Mouse (Mus musculus) liver, embryonic 14.5 days (tissue): Measurements from ENCODE around the gene Olfr1342. TPM values are rescaled to one million over a fixed set of nuclear protein-coding genes. Genes with fewer than 3 reads are reported as not detected.

ENCODE experiments used
- ATAC-seq: fragments of 200-750 bp; cut with Nextera tagmentation; 2 replicates; pipeline ENCODE4 v1.8.0; 2017; ENCODE audit warnings: moderate number of reproducible peaks, mild to moderate bottlenecking, moderate library complexity; ENCODE audit not compliant: insufficient read depth
- DNase-seq, 3 experiments: peaks; one replicate each; pipeline ENCODE4 v3.0.0-alpha.2; 2012 to 2013; ENCODE audit warnings: low read depth in 3 of 3, low spot score in 3 of 3
- H3K27ac ChIP-seq: fragments of 300-500 bp; sonication (generic); 2 replicates; pipeline ENCODE4 v1.5.1; 2014; ENCODE audit warnings: moderate library complexity, mild to moderate bottlenecking, control low read depth, inconsistent platforms
- H3K27me3 ChIP-seq: fragments of 300-500 bp; sonication (generic); 2 replicates; pipeline ENCODE4 v1.6.1; 2014; ENCODE audit warnings: mild to moderate bottlenecking, low read length, moderate library complexity; ENCODE audit not compliant: control insufficient read depth, insufficient read depth
- H3K36me3 ChIP-seq: fragments of 300-500 bp; sonication (generic); replicated peaks from 2 replicates; pipeline ENCODE4 v1.6.1; 2014; ENCODE audit warnings: low read depth; ENCODE audit not compliant: control insufficient read depth, insufficient read depth
- H3K4me1 ChIP-seq, 2 experiments: fragments of 200-500 bp in 1 of 2; fragments of 300-500 bp in 1 of 2; sonication (generic) in 1 of 2; replicated peaks; 2 replicates each; pipeline ENCODE4 v1.6.1; 2012 to 2014; ENCODE audit warnings: antibody characterized with exemption in 1 of 2, inconsistent platforms in 1 of 2, low read length in 1 of 2; ENCODE audit not compliant: control insufficient read depth in 2 of 2, insufficient read depth in 2 of 2
- H3K4me2 ChIP-seq: fragments of 300-500 bp; sonication (generic); 2 replicates; pipeline ENCODE4 v1.6.1; 2014; ENCODE audit warnings: low read depth, mild to moderate bottlenecking, control low read depth, moderate library complexity
- H3K4me3 ChIP-seq, 2 experiments: fragments of 200-500 bp in 1 of 2; fragments of 300-500 bp in 1 of 2; sonication (generic) in 1 of 2; 2 replicates each; pipeline ENCODE4 v1.5.1; 2012 to 2014; ENCODE audit warnings: low read depth in 2 of 2, low read length in 2 of 2, mild to moderate bottlenecking in 2 of 2, control low read depth in 1 of 2, inconsistent platforms in 1 of 2, moderate library complexity in 1 of 2; ENCODE audit not compliant: insufficient read depth in 1 of 2
- H3K9ac ChIP-seq: fragments of 300-500 bp; sonication (generic); replicated peaks from 2 replicates; pipeline ENCODE4 v1.6.1; 2014; ENCODE audit warnings: mild to moderate bottlenecking, control low read depth, moderate library complexity
- H3K9me3 ChIP-seq: fragments of 300-500 bp; sonication (generic); 2 replicates; pipeline ENCODE4 v1.6.1; 2016; ENCODE audit warnings: low read length, mixed read lengths; ENCODE audit not compliant: control insufficient read depth
- CTCF ChIP-seq: IDR thresholded peaks from 2 replicates; pipeline ENCODE4 v1.5.1; 2016; ENCODE audit warnings: antibody characterized with exemption, low read depth, control low read depth
- EP300 ChIP-seq: IDR thresholded peaks from 2 replicates; pipeline ENCODE4 v1.6.1; 2016; ENCODE audit warnings: antibody characterized with exemption, low read depth
- WGBS: fragments of 180-500 bp; shearing (Covaris S2); extraction: QIAGEN DNeasy Blood & Tissue Kit; methylation state at CpG from one replicate; pipeline ENCODE4 v1.1.7; 2014; ENCODE audit not compliant: insufficient replicate concordance; 5-methylcytosine and 5-hydroxymethylcytosine counted together
- polyA plus RNA-seq, 2 experiments: library from polyadenylated mRNA; depleted of rRNA in 1 of 2; stranded (reverse) in 1 of 2; unstranded in 1 of 2; fragments of >200 nt; fragmentation: Nextera tagmentation in 1 of 2; extraction: Ambion mirVana in 1 of 2; gene quantifications; 2 replicates each; pipeline versions ENCODE4 v1.2.1 to v1.2.3; 2012 to 2014

Gene Olfr1342
- polyA plus RNA-seq, 2 experiments: not detected

- no peak overlapping the region for H3K9ac ChIP-seq
- no peaks in the 10 kb centered on the region for H3K27me3 ChIP-seq
- TF ChIP-seq EP300 (no peak), CTCF (no peak)
- H3K27ac ChIP-seq: no peak overlapping the region
- 35% methylated on average over 10 of the region's 10 CpGs for WGBS
- H3K9me3 ChIP-seq: no peaks in the 10 kb centered on the region
- DNase-seq: no peak
- no peaks in the 10 kb centered on the region for H3K36me3 ChIP-seq
- H3K4me2 ChIP-seq: no peak overlapping the region
- ATAC-seq: no peak
- H3K4me3 ChIP-seq: no peak overlapping the region
- no peaks in the 10 kb centered on the region for H3K4me1 ChIP-seq
These were observed 29.4 kb upstream of the Olfr1342 start for GRCm38 (mm10) chr4:118721742-118722483.

- Histone ChIP-seq H3K4me2 (no peak within 1 kb of the TSS), H3K9me3 (no peaks in the 10 kb centered on the region), H3K4me3 (no peak within 1 kb of the TSS), H3K27ac (no peak within 1 kb of the TSS), H3K4me1 (no peaks in the 10 kb centered on the region), H3K9ac (no peak within 1 kb of the TSS), H3K36me3 (no peaks in the 10 kb centered on the region), H3K27me3 (no peaks in the 10 kb centered on the region)
- no peak for TF ChIP-seq EP300
- TF ChIP-seq CTCF: no peak
- DNase-seq: no peak
- ATAC-seq: no peak
These were observed 27.3 kb upstream of the Olfr1342 start, which contains the start of gene Olfr1340 for GRCm38 (mm10) chr4:118719838-118720237. TSS of gene Olfr1340 (plus strand) at chr4:118720138.

DNA sequence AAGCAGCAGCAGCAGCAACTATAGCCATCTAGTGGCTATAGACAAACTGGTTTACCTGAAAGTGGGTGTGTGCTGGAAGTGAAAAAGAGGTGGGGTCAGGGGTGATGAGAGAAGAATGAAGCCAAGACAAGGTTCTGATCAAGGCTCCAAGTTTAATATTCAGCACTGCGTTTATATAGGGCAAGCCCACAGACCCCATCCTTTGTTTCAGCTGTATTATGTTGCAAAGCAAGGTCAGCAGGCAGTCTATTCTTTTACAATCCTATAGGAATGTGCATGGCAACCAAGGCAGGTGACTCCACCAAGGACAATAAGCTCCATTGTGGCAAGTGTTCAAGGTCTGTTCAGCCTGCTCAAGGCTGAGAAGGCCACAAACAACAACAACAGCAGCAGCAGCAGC lies 19.1 kb upstream of the Olfr1342 start:
- no peak overlapping the region for H3K4me2 ChIP-seq
- TF ChIP-seq CTCF: no peak
- no peak for TF ChIP-seq EP300
- no peaks in the 10 kb centered on the region for H3K36me3 ChIP-seq
- H3K9ac ChIP-seq: no peak overlapping the region
- no peak overlapping the region for H3K4me3 ChIP-seq
- ATAC-seq: no peak
- no peaks in the 10 kb centered on the region for H3K9me3 ChIP-seq
- no peaks in the 10 kb centered on the region for H3K4me1 ChIP-seq
- no peak for DNase-seq
- 57% methylated on average over 1 of the region's 1 CpGs for WGBS
- no peaks in the 10 kb centered on the region for H3K27me3 ChIP-seq
- H3K27ac ChIP-seq: no peak overlapping the region

DNA sequence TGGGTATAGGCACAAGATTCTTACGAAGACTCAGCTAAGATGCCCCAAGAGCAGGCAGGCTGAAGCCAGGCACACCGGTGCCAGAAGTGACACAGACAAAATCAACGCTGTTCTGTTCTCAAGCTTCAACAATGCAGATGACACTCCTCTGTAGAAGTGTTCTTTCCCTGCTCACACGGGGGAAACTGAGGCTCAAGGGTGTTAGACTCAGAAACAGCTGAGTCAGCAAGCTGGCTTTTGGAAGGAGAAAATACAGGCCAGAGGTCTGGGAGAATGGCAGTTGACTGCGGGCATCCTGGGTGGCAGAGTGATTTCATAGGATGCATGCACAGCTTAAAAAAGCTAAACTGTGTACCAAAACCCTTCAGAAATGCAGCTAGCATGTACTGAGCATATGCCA lies 15.5 kb upstream of the Olfr1342 start:
- ATAC-seq (no peak), DNase-seq (no peak)
- no peaks in the 10 kb centered on the region for H3K36me3 ChIP-seq
- H3K4me2 ChIP-seq: no peak overlapping the region
- H3K9ac ChIP-seq: no peak overlapping the region
- H3K4me1 ChIP-seq: no peaks in the 10 kb centered on the region
- no peak overlapping the region for H3K27ac ChIP-seq
- no peaks in the 10 kb centered on the region for H3K9me3 ChIP-seq
- H3K4me3 ChIP-seq: no peak overlapping the region
- H3K27me3 ChIP-seq: no peaks in the 10 kb centered on the region
- TF ChIP-seq CTCF (no peak), EP300 (no peak)
- 60% methylated on average over 5 of the region's 5 CpGs for WGBS

DNA sequence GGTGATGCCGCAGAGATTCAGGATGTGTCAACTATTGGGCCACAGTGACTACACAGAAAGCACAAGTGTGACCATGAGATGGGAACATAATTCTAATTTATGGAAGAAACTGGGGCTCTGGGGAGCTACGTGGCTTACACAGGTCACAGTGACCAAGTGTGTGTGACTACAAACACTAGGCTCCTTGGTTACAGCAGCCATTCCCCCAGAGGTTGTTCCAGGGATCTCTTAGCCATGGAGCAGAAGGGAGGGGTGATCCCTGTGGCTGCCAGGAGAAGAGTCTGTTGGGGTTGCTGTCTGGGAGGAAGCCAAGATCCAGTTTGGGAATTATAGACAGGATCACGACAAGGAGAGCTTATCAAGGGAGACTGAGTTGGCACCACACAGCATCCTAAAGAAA lies 10.7 kb upstream of the Olfr1342 start, which contains the start of gene Olfr1341:
Gene Olfr1341, plus strand, starts transcription at position 301 of the 400 bp plus-strand sequence.
- DNase-seq: no peak
- no peak within 1 kb of the TSS for H3K9ac ChIP-seq

More for the DNA sequence above, 10.7 kb upstream of the Olfr1342 start, which contains the start of gene Olfr1341:
- no peaks in the 10 kb centered on the region for H3K4me1 ChIP-seq
- no peak within 1 kb of the TSS for H3K4me2 ChIP-seq
- H3K9me3 ChIP-seq: no peaks in the 10 kb centered on the region
- no peak within 1 kb of the TSS for H3K4me3 ChIP-seq
- H3K27ac ChIP-seq: no peak within 1 kb of the TSS
- WGBS: 51% methylated on average over 3 of the region's 3 CpGs
- H3K27me3 ChIP-seq: no peaks in the 10 kb centered on the region
- no peak for TF ChIP-seq EP300
- TF ChIP-seq CTCF: no peak
- no peaks in the 10 kb centered on the region for H3K36me3 ChIP-seq
- ATAC-seq: no peak
